Mouse (Mus musculus): Measurements from ENCODE around the gene Sstr3. TPM values are rescaled to one million over a fixed set of nuclear protein-coding genes. Genes with fewer than 3 reads are reported as not detected.

Sstr3 gene
- polyA plus RNA-seq, 1 experiment from 2014 or later, result 0.10 TPM

DNA sequence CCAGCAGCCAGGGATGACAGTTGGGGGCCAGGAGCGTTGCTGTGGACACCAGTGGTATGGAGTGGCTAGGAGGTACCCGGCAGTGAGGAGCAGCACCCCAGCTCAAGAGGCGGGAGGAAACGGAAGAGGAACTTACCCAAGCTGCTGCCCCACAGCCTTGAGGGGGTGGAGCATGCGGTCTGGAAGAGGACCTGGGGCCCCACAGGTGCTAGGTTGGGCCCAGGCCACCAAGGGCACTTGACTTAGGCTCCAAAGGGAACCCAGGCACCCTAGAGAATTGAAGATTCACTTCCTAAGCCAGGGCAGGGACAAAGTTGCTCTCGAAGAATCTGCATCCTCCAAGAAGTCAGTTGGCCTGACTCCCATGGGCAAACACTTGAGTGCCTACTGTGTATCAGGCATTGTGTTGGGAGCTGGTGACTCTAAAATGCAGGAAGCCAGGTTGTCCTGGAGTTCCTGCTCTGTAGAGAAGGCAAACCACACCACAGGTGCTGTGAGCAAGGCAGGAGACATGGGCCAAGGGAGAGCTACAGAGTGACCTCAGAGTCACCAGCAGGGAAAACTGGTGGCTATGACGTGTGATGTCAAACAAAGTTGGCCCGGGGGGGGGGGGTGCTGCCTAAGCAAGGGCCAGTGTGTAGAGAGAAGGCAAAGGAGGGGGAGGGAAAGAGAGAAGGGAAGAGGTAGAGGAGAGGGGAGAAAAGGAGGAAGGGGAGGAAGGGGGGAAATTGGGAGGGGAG is 28.3 kb upstream of the Sstr3 start, which contains the start of gene Rac2:
TSS of gene Rac2 (minus strand) at position 126 of the 740 bp plus-strand sequence.
- H3K4me2 ChIP-seq (replicated peaks; ENCODE audit: low read depth, low read length), result 0 out of 2 replicates have a peak within 1 kb of the TSS, but pooled peaks have one; percentile 11

DNA sequence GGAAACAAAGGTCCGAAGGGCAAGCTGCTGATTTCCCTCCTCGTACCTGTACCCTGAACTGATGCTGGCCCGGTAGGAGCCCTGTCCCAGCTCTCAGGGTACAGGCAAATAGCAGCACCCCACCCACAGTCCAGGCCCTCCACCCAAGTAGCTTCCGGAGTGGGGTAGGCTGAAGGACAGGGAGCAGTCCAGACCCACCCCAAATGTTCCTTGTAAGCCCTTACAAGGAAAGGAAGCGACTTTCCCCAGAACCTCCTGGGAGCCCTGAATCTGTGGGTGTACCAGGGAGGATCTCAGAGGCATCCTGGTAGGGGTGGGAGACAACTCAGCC is 27.8 kb upstream of the Sstr3 start:
- Histone ChIP-seq H3K27me3 (replicated peaks; ENCODE audit: insufficient read depth, low read length) (no peaks in the 10 kb centered on the region), H3K4me3 (ENCODE audit: low read depth, low read length) (peak overlapping the region; percentile 6; the same call in 1 of the 2 replicates), H3K4me1 (ENCODE audit: insufficient read depth, low read depth, low read length) (no peaks in the 10 kb centered on the region), H3K27ac (ENCODE audit: low read length) (no peak overlapping the region; the same call in 1 of the 2 replicates), H3K9ac (replicated peaks; ENCODE audit: low read depth) (no peak overlapping the region), H3K9me3 (ENCODE audit: low read length) (no peaks in the 10 kb centered on the region), H3K4me2 (replicated peaks; ENCODE audit: low read depth, low read length) (0 out of 2 replicates have a peak overlapping the region, but pooled peaks have one; percentile 11), H3K36me3 (ENCODE audit: insufficient read depth, low read length) (no peaks in the 10 kb centered on the region)
- DNase-seq (ENCODE audit: low spot score), result no peak
- no peak for TF ChIP-seq CTCF (IDR thresholded peaks at IDR 0.05)
- TF ChIP-seq EP300 (IDR thresholded peaks at IDR 0.05), result no peak
- no peak for ATAC-seq
- 88% methylated on average over 5 of the region's 5 CpGs for WGBS

More for the DNA sequence above, 28.3 kb upstream of the Sstr3 start, which contains the start of gene Rac2:
- no peak within 1 kb of the TSS; the same call in 1 of the 2 replicates for H3K27ac ChIP-seq (ENCODE audit: low read length)
- 41% methylated on average over 8 of the region's 8 CpGs for WGBS
- H3K36me3 ChIP-seq (ENCODE audit: insufficient read depth, low read length), result no peaks in the 10 kb centered on the region
- DNase-seq (ENCODE audit: low spot score) (peak; percentile 49), ATAC-seq (peak; percentile 62)
- peak within 1 kb of the TSS; percentile 6; the same call in 1 of the 2 replicates for H3K4me3 ChIP-seq (ENCODE audit: low read depth, low read length)
- H3K9ac ChIP-seq (replicated peaks; ENCODE audit: low read depth), result no peak within 1 kb of the TSS
- no peaks in the 10 kb centered on the region for H3K9me3 ChIP-seq (ENCODE audit: low read length)
- no peaks in the 10 kb centered on the region for H3K4me1 ChIP-seq (ENCODE audit: insufficient read depth, low read depth, low read length)
- H3K27me3 ChIP-seq (replicated peaks; ENCODE audit: insufficient read depth, low read length), result no peaks in the 10 kb centered on the region
- no peak for TF ChIP-seq EP300 (IDR thresholded peaks at IDR 0.05)
- TF ChIP-seq CTCF (IDR thresholded peaks at IDR 0.05), result no peak

DNA sequence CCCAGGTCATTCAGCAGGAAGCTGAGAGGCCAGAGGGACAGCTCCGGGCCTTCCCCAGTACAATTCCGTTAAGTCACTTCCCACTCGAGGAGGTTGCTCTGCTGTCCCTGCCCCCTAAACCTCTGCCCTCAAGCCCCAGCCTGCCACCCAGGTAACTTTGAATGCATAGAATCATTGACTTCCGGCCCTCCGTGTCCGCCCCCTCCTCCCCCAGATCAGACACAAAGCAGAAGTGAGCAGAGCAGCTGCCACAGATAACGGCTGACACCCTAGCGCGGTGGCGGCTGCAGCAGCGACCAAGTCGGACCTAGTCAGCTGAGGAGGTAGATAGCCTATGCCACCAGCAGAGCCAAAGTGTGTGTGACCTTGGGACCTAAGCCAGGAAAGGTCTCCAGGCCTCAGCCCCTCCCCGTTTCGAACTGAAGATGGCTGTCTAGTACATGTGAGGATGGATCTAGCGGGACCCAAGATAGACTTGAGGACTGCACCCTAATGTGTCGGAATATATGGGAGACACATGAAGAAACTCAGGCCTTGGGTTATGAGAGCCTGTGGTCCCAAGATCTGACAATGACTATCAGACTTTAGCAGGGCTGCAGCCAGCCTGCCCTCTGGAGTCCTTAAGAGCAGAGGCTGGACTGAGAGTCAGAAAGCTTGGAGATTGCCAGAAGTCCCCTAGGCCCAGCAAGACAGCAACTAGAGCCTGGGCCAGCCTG is 27.2 kb upstream of the Sstr3 start:
- H3K9me3 ChIP-seq (ENCODE audit: low read length), result no peaks in the 10 kb centered on the region
- peak; percentile 38 for ATAC-seq
- 0 out of 2 replicates have a peak overlapping the region, but pooled peaks have one; percentile 11 for H3K4me2 ChIP-seq (replicated peaks; ENCODE audit: low read depth, low read length)
- no peaks in the 10 kb centered on the region for H3K36me3 ChIP-seq (ENCODE audit: insufficient read depth, low read length)
- no peak overlapping the region; the same call in 1 of the 2 replicates for H3K27ac ChIP-seq (ENCODE audit: low read length)
- H3K4me1 ChIP-seq (ENCODE audit: insufficient read depth, low read depth, low read length), result no peaks in the 10 kb centered on the region
- 39% methylated on average over 16 of the region's 16 CpGs for WGBS
- no peak overlapping the region for H3K9ac ChIP-seq (replicated peaks; ENCODE audit: low read depth)
- DNase-seq (ENCODE audit: low spot score), result no peak
- peak overlapping the region; percentile 6; the same call in 1 of the 2 replicates for H3K4me3 ChIP-seq (ENCODE audit: low read depth, low read length)
- H3K27me3 ChIP-seq (replicated peaks; ENCODE audit: insufficient read depth, low read length), result no peaks in the 10 kb centered on the region
- TF ChIP-seq EP300 (IDR thresholded peaks at IDR 0.05), result no peak
- TF ChIP-seq CTCF (IDR thresholded peaks at IDR 0.05), result no peak

DNA sequence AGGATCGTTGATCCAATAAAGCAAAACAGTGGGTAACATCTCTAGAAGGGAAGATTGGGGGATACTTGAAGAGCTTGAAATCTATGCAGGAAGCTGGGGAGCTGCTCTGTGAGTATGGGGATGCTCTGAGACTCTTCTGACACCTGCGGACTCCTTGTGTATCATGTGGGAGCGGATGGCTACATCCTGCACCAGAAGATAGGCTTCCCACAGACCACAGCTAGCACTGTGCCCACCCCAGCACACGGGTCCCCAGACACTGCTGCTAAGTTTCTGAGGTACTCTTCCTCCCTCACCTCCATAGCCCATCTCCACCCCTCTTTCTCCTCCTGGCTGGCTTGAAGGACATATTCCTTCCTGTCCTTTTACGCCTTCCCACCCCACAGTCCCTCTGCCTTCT is 25.7 kb upstream of the Sstr3 start:
- no peak for ATAC-seq
- Histone ChIP-seq H3K4me2 (replicated peaks; ENCODE audit: low read depth, low read length) (no peak overlapping the region), H3K27me3 (replicated peaks; ENCODE audit: insufficient read depth, low read length) (no peaks in the 10 kb centered on the region), H3K4me1 (ENCODE audit: insufficient read depth, low read depth, low read length) (no peaks in the 10 kb centered on the region), H3K27ac (ENCODE audit: low read length) (no peak overlapping the region), H3K4me3 (ENCODE audit: low read depth, low read length) (no peak overlapping the region), H3K9ac (replicated peaks; ENCODE audit: low read depth) (no peak overlapping the region), H3K36me3 (ENCODE audit: insufficient read depth, low read length) (no peaks in the 10 kb centered on the region), H3K9me3 (ENCODE audit: low read length) (no peaks in the 10 kb centered on the region)
- no peak for DNase-seq (ENCODE audit: low spot score)
- TF ChIP-seq CTCF (IDR thresholded peaks at IDR 0.05) (no peak), EP300 (IDR thresholded peaks at IDR 0.05) (no peak)
- WGBS, result 93% methylated on average over 5 of the region's 5 CpGs

DNA sequence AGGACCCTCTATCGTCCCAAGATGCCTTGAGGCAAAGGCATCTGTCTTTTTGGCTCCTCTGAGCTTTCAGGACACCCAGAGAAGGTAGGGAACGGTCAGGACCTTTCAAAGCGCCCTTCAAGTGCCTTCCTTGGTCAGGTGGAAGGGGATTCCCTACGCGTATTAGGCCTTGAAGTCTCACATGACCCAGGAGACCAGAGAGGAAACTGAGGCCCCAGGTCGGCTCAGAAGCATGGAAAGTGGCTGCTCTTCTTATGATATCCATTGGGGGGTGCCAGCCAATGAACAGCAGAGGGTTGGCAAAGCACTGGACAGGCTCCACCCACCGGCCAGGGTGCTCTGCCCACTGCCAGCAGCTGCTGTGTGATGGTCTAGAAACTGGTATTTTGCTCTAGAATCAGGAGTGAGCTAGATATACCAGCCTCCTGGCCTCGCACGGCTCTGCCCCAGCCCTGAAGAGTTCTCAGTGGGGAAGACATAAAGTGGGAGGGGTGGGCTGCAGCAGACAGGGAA is 23.2 kb upstream of the Sstr3 start:
- WGBS, result 67% methylated on average over 9 of the region's 9 CpGs
- no peak for DNase-seq (ENCODE audit: low spot score)
- H3K4me1 ChIP-seq (ENCODE audit: insufficient read depth, low read depth, low read length), result no peaks in the 10 kb centered on the region
- H3K36me3 ChIP-seq (ENCODE audit: insufficient read depth, low read length), result no peaks in the 10 kb centered on the region
- no peak overlapping the region for H3K4me3 ChIP-seq (ENCODE audit: low read depth, low read length)
- H3K9ac ChIP-seq (replicated peaks; ENCODE audit: low read depth), result no peak overlapping the region
- H3K27me3 ChIP-seq (replicated peaks; ENCODE audit: insufficient read depth, low read length), result no peaks in the 10 kb centered on the region
- H3K9me3 ChIP-seq (ENCODE audit: low read length), result no peaks in the 10 kb centered on the region
- TF ChIP-seq CTCF (IDR thresholded peaks at IDR 0.05), result no peak
- no peak for TF ChIP-seq EP300 (IDR thresholded peaks at IDR 0.05)
- no peak overlapping the region for H3K4me2 ChIP-seq (replicated peaks; ENCODE audit: low read depth, low read length)
- no peak overlapping the region for H3K27ac ChIP-seq (ENCODE audit: low read length)
- no peak for ATAC-seq

DNA sequence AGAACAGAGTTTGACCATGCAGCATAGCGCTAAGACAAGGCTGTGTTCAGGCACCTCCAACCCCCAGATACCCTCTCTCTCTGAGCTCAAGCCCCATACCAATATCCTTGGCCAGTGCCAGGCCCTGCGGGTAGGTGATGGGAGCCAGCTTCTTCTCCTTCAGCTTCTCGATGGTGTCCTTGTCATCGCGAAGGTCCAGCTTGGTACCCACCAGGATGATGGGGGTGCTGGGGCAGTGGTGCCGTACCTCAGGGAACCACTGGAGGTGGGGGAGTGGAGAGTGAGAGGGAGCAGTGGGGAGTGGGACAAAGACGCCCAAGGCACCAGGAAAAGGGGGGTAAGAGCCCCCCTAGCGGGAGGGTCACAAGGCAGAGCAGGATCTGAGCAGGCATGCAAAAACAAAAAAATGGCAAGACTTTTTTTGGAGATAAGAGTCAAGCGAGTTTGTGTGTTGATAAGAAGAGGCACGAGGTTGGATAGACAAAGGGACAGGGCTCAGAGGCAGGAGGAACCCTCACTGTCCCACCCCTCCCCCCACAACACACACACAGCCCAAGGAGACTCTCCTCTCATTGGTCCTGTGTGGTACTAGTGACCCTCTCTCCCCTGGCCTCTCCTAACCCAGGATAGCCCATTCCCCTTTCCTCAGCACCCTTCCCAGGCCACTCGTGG is 20.4 kb upstream of the Sstr3 start:
- TF ChIP-seq CTCF (IDR thresholded peaks at IDR 0.05), result no peak
- TF ChIP-seq EP300 (IDR thresholded peaks at IDR 0.05), result no peak
- 60% methylated on average over 11 of the region's 11 CpGs for WGBS

More for the DNA sequence above, 20.4 kb upstream of the Sstr3 start:
- no peak overlapping the region for H3K27ac ChIP-seq (ENCODE audit: low read length)
- H3K36me3 ChIP-seq (ENCODE audit: insufficient read depth, low read length), result no peaks in the 10 kb centered on the region
- H3K9me3 ChIP-seq (ENCODE audit: low read length), result no peaks in the 10 kb centered on the region
- H3K4me3 ChIP-seq (ENCODE audit: low read depth, low read length), result no peak overlapping the region
- no peaks in the 10 kb centered on the region for H3K27me3 ChIP-seq (replicated peaks; ENCODE audit: insufficient read depth, low read length)
- DNase-seq (ENCODE audit: low spot score) (no peak), ATAC-seq (no peak)
- no peak overlapping the region for H3K4me2 ChIP-seq (replicated peaks; ENCODE audit: low read depth, low read length)
- no peak overlapping the region for H3K9ac ChIP-seq (replicated peaks; ENCODE audit: low read depth)
- no peaks in the 10 kb centered on the region for H3K4me1 ChIP-seq (ENCODE audit: insufficient read depth, low read depth, low read length)
